Mouse (Mus musculus): ENCODE measurements around the gene Apol7e.
"Not testable (repeated sequence)": the region's sequence is repeated elsewhere in the genome, so short reads cannot be mapped to it uniquely, and the experiment has no call there.

Apol7e gene

DNA sequence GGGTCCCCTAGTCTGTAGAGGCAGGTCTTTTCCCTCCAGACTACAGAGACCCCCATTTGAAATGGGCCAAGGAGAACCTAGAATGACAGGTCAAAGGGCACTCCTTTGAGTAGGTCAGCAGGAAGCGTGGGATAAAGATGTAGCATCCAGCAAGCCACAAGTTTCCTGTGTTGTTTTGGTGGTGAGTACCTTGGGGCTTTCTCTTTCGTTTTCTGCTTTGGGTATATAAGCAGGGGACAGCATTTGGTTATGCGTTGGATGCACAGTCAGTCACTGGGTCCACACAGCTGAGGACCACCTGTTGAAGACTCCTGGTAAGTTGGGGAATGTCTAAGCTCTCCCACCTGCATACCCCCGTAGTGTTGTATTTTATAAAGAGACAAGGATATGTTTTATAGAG lies at the start of gene Apol7e:
TSS of gene Apol7e (plus strand) at position 202 of the 400 bp plus-strand sequence.
- not testable (repeated sequence) for DNase-seq (ENCODE audit: low spot score)

DNA sequence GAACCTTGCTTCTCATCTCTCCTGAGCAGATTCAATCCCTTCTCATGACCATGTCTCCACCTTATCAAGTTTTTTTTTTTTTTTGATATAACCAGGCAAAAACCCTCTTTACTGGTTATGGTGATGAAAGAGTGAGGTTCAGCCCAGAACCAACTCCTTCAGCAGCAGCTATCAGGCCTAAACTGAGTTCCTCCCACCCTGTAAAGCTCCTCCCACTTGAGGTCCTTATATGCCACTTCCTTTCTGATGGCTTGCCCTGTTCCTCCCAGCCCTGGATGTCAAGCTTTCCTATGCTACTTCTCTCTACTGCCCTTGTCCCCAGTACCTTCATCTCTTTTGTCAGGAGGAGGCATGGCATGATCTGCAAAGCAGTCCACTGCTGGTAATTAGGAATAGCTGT lies 47.5 kb upstream of the Apol7e start:
- DNase-seq (ENCODE audit: low spot score) = not testable (repeated sequence)

DNA sequence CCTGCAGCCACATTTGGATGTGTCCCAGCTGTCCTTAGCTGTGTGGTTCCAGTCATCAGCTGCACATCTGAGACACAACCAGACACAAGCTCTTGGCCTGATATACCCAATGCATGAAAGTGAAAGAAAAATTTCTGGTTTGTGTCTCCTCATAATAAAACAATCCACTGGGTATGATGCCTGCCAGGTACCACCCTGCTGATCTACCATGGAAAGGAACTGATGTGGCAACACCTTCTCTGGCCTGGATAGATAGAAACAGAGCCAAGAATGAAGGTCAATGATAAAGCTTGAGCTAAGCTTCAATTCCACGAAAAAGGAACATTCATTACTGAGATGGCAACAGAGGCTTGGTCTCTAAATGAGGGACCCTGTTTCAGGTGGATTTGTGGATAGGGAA lies 38.9 kb upstream of the Apol7e start:
- not testable (repeated sequence) for DNase-seq (ENCODE audit: low spot score)

DNA sequence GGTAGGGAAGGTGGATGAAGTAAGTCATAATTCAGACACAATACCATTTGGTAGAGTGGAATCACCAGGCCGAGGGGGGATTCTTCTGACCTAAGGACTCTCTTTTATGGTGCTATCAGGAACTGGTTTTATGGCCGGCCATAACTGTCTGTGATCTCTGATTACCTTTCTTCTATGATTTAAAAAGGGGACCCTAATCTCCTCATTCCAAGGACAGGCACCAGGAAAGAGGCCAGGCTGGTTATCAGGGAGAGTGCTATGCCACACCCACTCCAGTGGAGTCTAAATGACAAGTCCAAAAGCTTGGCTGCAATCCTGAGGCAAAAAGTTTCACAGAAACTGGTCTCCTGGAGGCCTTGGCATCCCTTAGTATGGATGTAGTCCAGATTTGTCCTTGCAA lies 36.8 kb upstream of the Apol7e start:
- not testable (repeated sequence) for DNase-seq (ENCODE audit: low spot score)

DNA sequence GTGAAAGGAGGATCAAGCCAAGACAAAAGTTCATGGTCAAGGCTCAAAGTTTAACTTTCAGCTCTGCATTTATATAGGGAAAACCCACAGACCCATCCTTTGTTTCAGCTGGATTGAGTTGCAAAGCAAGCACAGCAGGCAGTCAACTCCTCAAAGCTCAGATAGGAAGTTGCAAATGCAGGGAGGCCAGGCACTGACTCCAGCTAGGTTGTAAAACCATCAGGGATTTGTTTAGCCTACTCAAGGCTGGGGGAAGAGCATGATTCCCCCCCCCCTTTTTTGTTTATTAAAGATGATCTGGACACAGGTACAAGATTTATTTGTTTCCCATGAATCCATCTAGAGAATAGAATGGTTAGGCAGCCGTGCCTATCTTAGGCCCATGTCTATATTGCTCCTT lies 24.6 kb upstream of the Apol7e start:
- not testable (repeated sequence) for DNase-seq (ENCODE audit: low spot score)

DNA sequence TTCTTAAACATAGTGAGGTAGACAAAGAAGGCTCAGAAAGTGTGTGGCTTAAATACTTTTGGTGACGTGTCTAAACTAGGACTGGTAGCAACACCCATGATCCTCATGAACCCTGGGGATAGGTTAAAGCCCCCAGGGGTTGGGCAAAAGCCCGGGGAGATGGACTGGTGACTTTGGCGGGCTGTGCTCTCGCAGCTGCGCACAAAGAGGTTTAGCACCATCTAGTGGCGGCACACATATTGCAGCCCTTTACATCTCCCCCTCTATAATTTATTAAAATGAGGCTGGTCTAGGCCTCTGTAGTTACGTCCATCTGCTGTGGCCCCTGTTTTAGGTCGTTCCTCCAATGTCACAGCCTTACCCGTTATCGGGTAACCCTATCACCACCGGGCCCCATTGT lies 14.7 kb upstream of the Apol7e start:
- peak; percentile 71 for DNase-seq (ENCODE audit: low spot score)

DNA sequence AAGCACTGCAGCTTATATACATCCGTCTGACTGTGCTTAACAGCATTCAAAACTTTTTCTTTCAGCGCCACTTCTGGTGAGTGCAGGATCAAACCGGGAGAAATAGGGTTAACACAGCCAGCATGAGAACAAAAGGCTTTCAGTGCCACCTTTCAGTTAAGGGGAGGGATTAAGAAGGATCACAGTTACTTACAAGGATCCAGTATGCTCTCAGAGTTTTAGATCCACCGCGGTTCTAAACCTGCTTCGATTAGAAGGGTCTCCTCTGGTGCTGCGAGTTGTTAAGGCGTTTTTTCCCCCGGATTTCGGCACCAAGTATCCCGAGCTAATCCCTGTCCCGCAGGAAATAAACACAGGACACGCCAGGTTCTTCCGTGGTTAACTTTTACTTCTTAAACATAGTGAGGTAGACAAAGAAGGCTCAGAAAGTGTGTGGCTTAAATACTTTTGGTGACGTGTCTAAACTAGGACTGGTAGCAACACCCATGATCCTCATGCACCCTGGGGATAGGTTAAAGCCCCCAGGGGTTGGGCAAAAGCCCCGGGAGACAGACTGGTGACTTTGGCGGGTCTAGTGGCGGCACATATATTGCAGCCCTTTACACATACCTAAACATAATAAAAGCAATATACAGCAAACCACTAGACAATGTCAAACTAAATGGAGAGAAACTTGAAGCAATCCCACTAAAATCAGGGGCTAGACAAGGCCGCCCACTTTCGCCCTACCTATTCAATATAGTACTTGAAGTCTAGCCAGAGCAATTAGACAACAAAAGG lies 6.9 kb upstream of the Apol7e start:
- DNase-seq (ENCODE audit: low spot score) = peak; percentile 66

DNA sequence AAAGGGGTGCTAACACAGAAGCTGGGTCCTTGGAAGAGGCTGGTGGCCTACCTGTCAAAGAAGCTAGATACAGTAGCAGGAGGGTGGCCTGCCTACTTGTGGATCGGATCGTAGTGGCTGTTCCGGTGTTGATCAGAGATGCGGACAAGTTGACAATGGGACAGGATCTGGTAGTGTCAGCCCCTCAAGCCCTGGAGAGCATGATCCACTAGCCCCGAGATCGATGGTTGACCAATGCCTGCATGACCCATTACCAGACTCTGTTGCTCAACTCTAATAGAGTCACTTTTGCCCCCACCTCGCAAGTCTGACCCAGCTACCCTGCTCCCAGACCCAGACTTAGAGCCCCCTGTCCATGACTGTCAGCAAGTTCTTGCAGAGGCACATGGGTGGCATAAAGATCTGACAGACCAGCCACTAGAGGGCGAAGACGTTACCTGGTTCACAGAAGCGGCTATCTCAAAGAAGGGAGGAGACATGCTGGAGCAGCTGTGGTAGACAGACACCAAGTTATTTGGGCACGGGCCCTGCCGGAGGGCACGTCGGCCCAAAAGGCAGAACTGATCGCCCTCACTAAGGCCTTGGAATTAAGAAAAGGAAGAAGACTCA lies 3.9 kb upstream of the Apol7e start:
- DNase-seq (ENCODE audit: low spot score) = peak; percentile 45

DNA sequence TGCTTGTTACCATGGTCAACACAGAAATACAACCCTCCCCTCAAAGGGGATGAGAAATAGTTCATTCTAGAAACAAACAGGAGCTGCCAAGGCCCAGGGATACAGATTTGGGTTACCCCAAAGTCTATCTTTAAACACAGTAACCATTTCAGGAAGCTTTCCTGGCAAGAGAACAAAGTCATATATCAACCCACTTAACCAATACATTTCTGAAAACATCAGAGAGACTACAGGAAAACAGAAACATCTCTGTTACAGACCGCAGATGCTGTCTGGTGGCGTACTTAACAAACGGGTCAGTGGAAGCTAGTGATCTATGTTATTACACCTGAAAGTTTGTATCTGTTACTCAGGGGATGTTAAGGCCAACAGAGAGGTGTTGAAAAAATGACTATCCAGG lies 6.6 kb downstream of the Apol7e start:
- not testable (repeated sequence) for DNase-seq (ENCODE audit: low spot score)

DNA sequence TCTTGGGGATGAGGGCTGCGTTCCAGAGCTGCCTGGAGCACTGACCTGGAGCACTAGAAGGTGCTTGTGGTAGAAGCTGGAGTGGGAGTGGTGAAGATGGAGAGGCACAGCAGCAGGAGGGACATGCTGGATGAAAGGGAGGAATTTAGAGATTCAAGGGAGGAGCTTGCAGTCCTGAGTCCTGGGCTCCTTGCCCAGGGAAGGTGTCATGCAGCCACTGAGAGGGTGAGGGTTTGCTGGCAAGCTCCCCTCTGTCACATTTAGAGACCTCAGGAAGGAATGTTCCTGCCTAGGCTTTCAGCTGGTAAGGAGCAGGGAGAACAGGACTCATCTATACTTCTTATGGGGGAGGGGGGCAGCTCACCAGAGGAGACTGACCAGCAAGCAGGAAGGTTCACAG lies 10.3 kb downstream of the Apol7e start:
- not testable (repeated sequence) for DNase-seq (ENCODE audit: low spot score)

DNA sequence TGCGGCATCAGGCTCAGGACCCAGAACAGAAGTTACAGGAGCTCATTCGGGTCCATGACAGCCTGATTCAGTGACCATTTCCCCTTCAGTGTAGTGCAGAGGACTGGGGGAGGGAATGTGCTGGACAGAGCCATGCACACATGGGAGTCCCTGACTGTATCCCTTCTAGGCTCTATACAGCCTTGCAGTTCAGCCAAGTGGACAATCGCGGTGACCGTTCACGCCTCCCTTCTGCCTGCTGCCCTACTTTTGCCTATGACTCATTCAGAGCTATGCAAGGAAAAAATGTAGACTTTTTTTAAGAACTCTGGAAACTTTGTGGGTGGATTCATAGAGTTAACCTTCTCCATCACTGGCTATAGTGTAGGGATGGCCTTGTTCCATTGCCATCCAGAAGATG lies 19.6 kb downstream of the Apol7e start:
- not testable (repeated sequence) for DNase-seq (ENCODE audit: low spot score)

DNA sequence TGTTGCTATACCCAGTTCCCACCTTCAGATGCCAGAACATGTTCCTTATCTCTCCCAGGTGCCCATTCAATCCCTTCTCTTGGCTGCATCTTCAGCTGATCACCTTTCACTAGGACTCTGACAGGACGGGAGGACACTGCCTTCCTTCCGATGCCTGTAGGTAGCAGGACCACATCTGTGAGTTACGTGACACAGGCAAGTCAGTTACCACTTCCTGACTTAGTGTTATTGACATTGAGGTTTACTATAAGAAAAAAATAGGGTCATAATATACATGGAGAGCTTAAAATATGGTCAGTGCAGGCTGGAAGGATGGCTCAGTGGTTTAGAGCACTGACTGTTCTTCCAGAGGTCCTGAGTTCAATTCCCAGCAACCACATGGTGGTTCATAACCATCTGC lies 22.9 kb downstream of the Apol7e start:
- DNase-seq (ENCODE audit: low spot score) = not testable (repeated sequence)

DNA sequence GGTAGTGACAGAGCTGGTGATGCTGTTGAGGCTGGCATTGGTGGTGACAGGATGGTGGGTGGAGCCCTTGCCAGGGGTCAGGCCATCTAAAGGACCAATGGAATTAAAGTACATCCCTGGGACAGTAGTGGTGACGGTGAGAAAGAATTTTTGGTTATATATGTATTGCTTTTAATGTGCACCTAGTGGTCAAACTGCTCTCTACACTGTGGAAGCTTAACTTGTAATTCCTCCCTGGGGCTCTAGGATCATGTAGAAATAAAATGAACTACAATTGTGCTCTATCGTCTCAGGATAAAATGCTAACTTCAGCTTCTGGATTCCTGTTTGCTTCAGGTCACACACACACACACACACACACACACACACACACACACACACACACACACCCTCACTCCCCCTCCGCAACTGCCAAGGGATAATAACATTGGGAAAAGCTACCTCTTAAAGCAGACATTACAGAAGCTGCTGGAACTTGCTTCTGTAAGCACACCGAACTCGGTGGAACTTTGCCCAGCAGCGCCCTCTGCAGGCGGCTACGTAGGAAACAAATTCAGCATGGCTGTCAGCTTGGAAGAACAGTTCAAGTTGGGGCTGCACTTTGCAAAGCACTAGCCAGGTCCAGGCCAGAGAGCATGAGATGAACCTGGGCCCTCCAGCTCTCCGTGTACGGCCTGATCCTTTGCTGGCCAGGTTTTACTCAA lies 25.7 kb downstream of the Apol7e start:
- not testable (repeated sequence) for DNase-seq (ENCODE audit: low spot score)

DNA sequence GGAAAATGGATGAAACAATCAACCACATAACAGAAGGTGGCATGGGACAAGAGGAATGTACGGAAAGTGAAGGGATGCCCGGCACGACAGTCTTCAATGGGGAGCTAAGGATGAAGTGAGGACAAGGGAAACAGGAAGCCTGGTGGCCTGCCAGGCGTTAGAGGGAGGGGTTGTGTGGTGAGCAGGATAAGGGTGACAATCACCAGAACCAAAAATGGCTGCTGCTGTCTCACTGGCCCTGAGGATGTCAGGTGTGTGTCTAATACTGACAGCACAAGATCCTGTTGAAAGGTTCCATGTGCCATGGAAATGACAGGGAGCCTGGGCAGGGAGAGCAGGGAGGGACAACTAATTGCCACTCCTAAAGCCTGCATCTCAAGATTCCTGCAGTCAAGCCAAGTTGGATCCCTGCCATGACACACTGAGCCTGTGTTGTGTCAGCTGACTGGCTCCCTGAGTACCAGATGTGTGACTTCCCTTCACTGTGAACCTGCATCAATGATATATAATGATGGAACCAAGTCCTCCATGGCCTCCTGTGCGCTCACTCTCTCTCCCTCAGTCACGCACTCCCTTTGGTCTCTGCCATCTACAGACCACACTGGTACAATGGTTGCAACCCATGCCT lies 26.9 kb downstream of the Apol7e start:
- not testable (repeated sequence) for DNase-seq (ENCODE audit: low spot score)

DNA sequence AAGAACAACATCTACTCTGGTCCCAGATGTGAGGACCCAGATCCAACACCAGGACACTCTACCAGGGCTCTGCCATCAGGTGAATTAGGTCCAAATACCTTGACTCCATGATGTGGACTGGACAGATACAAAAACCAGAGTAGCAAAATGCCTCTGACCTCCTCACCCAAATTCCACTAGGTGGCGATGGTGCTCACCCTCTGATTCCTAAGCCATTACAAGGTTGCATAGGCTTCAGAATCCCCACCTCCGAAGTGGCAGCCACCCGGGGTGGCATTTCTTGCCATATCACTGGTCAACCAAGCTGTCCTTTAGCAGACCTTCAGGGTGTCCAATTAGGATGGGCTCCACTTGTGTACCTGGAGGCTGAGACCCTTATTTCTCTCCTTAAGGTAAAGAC lies 28.5 kb downstream of the Apol7e start:
- DNase-seq (ENCODE audit: low spot score) = peak; percentile 34

DNA sequence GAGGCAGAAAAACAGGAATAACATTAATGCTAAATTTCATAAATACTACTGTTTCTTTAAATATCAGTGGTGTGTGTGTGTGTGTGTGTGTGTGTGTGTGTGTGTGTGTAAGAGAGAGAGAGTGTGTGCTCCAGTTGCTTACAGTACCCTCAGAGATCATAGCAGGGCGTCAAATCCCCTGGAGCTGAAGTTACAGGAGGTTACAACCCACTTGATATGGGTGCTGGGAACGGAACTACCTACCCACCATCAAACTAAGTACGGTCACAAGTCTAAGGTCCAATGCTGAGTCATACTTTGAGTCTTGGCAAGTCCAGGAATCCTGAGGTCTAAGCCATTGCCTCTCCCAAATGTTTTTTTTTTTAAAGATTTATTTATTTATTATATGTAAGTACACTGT lies 29.1 kb downstream of the Apol7e start:
- not testable (repeated sequence) for DNase-seq (ENCODE audit: low spot score)

DNA sequence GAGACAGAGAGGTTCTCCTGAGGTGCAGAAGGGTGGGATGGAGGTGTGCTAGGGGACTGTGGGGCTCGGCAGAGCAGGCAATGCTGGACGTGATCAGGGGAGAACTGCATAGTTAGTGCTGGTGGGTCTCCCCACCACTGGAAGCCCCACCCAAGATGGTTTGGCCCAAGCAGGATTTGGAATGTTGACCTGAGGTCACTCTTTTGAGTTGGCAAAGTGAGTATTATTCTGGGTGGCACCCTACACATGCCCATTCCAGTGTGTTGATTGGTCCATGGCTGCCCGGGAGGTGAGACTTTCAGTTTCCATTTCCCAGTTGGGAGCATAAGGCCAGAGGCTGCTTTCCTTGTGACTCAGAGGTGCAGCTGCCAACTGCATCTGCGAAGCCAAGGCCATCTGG lies 30.1 kb downstream of the Apol7e start, which contains the start of gene Apol9b:
TSS of gene Apol9b (plus strand) at position 301 of the 400 bp plus-strand sequence.
- not testable (repeated sequence) for DNase-seq (ENCODE audit: low spot score)

DNA sequence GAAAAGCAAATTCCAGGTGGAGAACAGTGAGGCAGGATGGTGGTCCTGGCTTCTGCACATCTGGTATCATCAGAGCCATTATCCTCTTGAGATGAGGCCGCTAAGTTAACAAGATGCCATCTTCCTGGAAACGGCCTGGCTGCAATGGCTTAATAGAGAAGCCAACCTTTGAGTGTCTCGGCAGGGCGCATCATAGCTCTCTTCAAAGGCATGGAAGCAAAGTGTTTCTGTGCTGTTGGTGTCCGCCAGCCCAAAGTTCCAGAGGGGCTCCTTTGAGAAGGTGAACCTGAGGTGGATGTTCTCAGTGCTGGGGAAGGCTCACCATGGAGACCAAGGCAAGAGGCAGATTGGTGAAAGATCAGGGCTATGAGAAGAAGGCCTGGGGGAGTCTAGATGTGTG lies 32.9 kb downstream of the Apol7e start:
- no peak for DNase-seq (ENCODE audit: low spot score)

DNA sequence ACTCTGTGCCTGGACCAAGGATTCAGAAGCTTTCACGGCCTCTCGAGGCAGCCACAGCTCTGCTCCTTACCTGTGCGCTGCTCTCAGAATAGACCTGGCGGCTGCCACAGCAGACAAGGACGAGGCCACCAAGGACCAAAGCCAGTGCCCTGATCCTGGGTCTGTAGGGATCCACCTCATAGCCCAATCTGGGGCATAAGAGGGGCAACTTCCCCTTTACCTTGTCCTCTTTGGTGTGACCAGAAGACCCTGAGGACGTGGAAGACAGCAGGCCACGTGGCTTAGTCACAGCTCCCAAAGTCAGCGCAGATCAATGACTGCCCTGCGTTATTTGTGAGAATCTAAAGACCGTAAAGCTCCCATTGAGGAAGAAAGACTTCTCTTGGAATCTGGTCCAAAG lies 34.2 kb downstream of the Apol7e start:
- DNase-seq (ENCODE audit: low spot score) = not testable (repeated sequence)

DNA sequence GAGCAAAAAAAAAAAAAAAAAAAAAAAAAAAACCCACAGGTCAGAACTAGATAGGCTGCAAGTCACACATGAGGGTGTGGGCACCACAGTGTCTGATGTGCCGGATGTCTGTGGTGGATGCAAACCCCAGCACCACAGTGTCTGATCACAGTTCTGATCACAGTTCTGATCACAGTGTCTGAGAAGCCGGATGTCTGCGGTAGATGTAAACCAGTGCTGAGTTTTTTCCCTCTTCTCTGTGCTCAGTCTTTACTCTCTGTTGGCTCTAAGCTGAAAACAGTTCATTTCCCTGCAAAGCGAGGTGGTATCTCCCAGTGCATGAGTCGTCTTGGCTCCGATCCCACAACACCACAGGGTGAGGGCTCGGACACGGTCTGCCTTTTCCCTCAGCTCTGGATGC lies 34.7 kb downstream of the Apol7e start:
- not testable (repeated sequence) for DNase-seq (ENCODE audit: low spot score)

DNA sequence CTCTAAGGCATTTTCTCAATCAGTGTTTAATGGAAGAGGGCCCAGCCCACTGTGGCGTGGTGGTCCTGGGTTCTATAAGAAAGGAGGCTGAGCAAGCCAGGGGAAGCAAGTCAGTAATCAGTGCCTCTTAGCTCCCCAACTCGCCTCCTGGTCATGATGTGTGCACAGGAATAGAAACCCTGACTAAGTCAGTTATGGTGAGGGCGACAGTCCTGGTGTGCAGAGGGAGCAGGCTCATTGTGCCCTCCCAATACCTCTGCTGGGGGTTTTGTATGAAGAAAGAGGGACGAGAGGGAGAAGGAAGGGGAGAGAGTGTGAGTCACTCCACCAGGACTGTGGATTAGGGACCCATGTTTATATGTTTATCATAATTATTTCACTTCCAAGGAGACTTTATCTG lies 35.2 kb downstream of the Apol7e start:
- not testable (repeated sequence) for DNase-seq (ENCODE audit: low spot score)
